ENCODE assay signal across 17 mouse cellular contexts in genomic region chr5:21948736-21949506, GRCm38 (mm10).
DNase-seq lines count a peak whose midpoint lies in the region; ATAC-seq and TF ChIP-seq lines count a peak whose summit lies in the region.
"Had no signal": no experiment of that assay in that cellular context is flagged by ENCODE, and none has a peak within 500 bp of the region (broad histone marks: within the 10 kb centered on the region; RNA-seq: fewer than 3 reads in every experiment).

No protein-coding gene starts in this region.

- no peak for DNase-seq in hindbrain, embryonic 10.5 days (ENCODE audit: low spot score)
- peak; percentile 88 for DNase-seq in brain, embryonic 14.5 days (ENCODE audit: low read depth)
- DNase-seq in cerebellum, adult 18-20 months, result peak; percentile 61 to 64
- DNase-seq in lung, postnatal 0 days (ENCODE audit: low spot score), result no peak
- DNase-seq in embryo, embryonic 11 days, result no peak
- no peak for DNase-seq in thymus, postnatal 0 days (ENCODE audit: low spot score)
- DNase-seq: gastrocnemius, postnatal 14 days; heart, postnatal 14 days; kidney, adult 18-20 months; kidney, postnatal 4 days; lung, postnatal 14 days; right cerebral cortex, adult 18-20 months had no signal

- WGBS in hindbrain, embryonic 15.5 days, result 56% methylated on average over 11 of the region's 11 CpGs
- WGBS in hindbrain, embryonic 10.5 days, result 93% methylated on average over 11 of the region's 11 CpGs
- WGBS in forebrain, embryonic 16.5 days, result 38% methylated on average over 11 of the region's 11 CpGs
- WGBS in lung, postnatal 0 days, result 82% methylated on average over 11 of the region's 11 CpGs

- no peak for TF ChIP-seq CTCF in brain, embryonic 14.5 days (IDR thresholded peaks at IDR 0.05; ENCODE audit: borderline replicate concordance, extremely low read depth, insufficient read depth, insufficient read length)
- no peak for TF ChIP-seq CTCF in lung, postnatal 0 days (IDR thresholded peaks at IDR 0.05)

- H3K27me3 ChIP-seq in hindbrain, embryonic 15.5 days, result no peaks in the 10 kb centered on the region
- no peaks in the 10 kb centered on the region for H3K27me3 ChIP-seq in hindbrain, embryonic 10.5 days (ENCODE audit: insufficient read depth, poor library complexity, severe bottlenecking)
- no peaks in the 10 kb centered on the region; the same call in 1 of the 2 replicates for H3K27me3 ChIP-seq in forebrain, embryonic 16.5 days (replicated peaks; ENCODE audit: control insufficient read depth, insufficient read depth, low read length)
- H3K27me3 ChIP-seq in lung, postnatal 0 days (replicated peaks; ENCODE audit: insufficient read depth, low read length), result no peaks in the 10 kb centered on the region

- H3K27ac ChIP-seq in hindbrain, embryonic 15.5 days (replicated peaks), result peak overlapping the region; percentile 54
- no peak overlapping the region for H3K27ac ChIP-seq in hindbrain, embryonic 10.5 days
- H3K27ac ChIP-seq in forebrain, embryonic 16.5 days (ENCODE audit: low read length), result no peak overlapping the region
- H3K27ac ChIP-seq in lung, postnatal 0 days (ENCODE audit: low read length), result no peak overlapping the region

- no peak for TF ChIP-seq EP300 in lung, postnatal 0 days (IDR thresholded peaks at IDR 0.05)

- peaks cover 10% of the 10 kb centered on the region for H3K4me1 ChIP-seq in hindbrain, embryonic 15.5 days (replicated peaks)
- H3K4me1 ChIP-seq in hindbrain, embryonic 10.5 days (replicated peaks), result no peaks in the 10 kb centered on the region
- H3K4me1 ChIP-seq in forebrain, embryonic 16.5 days (replicated peaks; ENCODE audit: control insufficient read depth, insufficient read depth, low read length), result peaks cover 23% of the 10 kb centered on the region
- H3K4me1 ChIP-seq in lung, postnatal 0 days (ENCODE audit: insufficient read depth, low read depth, low read length), result no peaks in the 10 kb centered on the region

- H3K9ac ChIP-seq in hindbrain, embryonic 15.5 days, result no peak overlapping the region
- no peak overlapping the region for H3K9ac ChIP-seq in forebrain, embryonic 16.5 days (replicated peaks; ENCODE audit: low read depth, low read length)
- no peak overlapping the region for H3K9ac ChIP-seq in lung, postnatal 0 days (replicated peaks; ENCODE audit: low read depth)

- H3K4me2 ChIP-seq in hindbrain, embryonic 15.5 days, result no peak overlapping the region
- H3K4me2 ChIP-seq in forebrain, embryonic 16.5 days (ENCODE audit: low read length), result no peak overlapping the region; the same call in 1 of the 2 replicates
- H3K4me2 ChIP-seq in lung, postnatal 0 days (replicated peaks; ENCODE audit: low read depth, low read length), result no peak overlapping the region
- H3K4me2 ChIP-seq: liver, embryonic 11.5 days had no signal

- H3K9me3 ChIP-seq in hindbrain, embryonic 15.5 days, result no peaks in the 10 kb centered on the region
- no peaks in the 10 kb centered on the region for H3K9me3 ChIP-seq in hindbrain, embryonic 10.5 days
- no peaks in the 10 kb centered on the region for H3K9me3 ChIP-seq in forebrain, embryonic 16.5 days (ENCODE audit: control insufficient read depth, low read length)
- H3K9me3 ChIP-seq in lung, postnatal 0 days (ENCODE audit: low read length), result no peaks in the 10 kb centered on the region

- H3K4me3 ChIP-seq in hindbrain, embryonic 15.5 days, result no peak overlapping the region
- no peak overlapping the region for H3K4me3 ChIP-seq in hindbrain, embryonic 10.5 days
- no peak overlapping the region for H3K4me3 ChIP-seq in forebrain, embryonic 16.5 days (replicated peaks; ENCODE audit: low read length)
- H3K4me3 ChIP-seq in lung, postnatal 0 days (ENCODE audit: low read depth, low read length), result no peak overlapping the region
- H3K4me3 ChIP-seq: myocyte had no signal

- no peak for TF ChIP-seq POLR2A in brain, embryonic 14.5 days (IDR thresholded peaks at IDR 0.05; ENCODE audit: borderline replicate concordance, extremely low read depth, insufficient read depth, insufficient read length, poor library complexity, severe bottlenecking)

- no peaks in the 10 kb centered on the region for H3K36me3 ChIP-seq in hindbrain, embryonic 15.5 days
- H3K36me3 ChIP-seq in hindbrain, embryonic 10.5 days, result no peaks in the 10 kb centered on the region
- no peaks in the 10 kb centered on the region for H3K36me3 ChIP-seq in forebrain, embryonic 16.5 days (ENCODE audit: control insufficient read depth, insufficient read depth)
- H3K36me3 ChIP-seq in lung, postnatal 0 days (ENCODE audit: insufficient read depth, low read length), result no peaks in the 10 kb centered on the region

- ATAC-seq in hindbrain, embryonic 15.5 days (ENCODE audit: low FRiP score, low read depth), result peak; percentile 90
- ATAC-seq in forebrain, embryonic 16.5 days, result peak; percentile 83
- ATAC-seq in lung, postnatal 0 days, result no peak
- ATAC-seq: CD4-positive, CD25-positive, alpha-beta regulatory T cell, adult 4 months had no signal

Comparison
In these comparisons a context has a peak if more than half of its experiments do, and no peak if none do; other contexts are left out.
1. DNase-seq: peak in brain, embryonic 14.5 days (single experiment) and cerebellum, adult 18-20 months (2 of 2); none in hindbrain, embryonic 10.5 days (single experiment), lung, postnatal 0 days (single experiment), embryo, embryonic 11 days (single experiment) and thymus, postnatal 0 days (single experiment).